Mouse (Mus musculus): ENCODE measurements around the gene Arl3. TPM values are rescaled to one million over a fixed set of nuclear protein-coding genes. Genes with fewer than 3 reads are reported as not detected.
A peak's percentile ranks its signal among the peaks of the same experiment; 100 is the strongest.

Gene Arl3
- polyA plus RNA-seq, 1 experiment from 2014 or later = 39.6 TPM

GRCm38 (mm10) chr19:46550385-46550784 lies 22.6 kb downstream of the Arl3 start:
- 85% methylated on average over 4 of the region's 4 CpGs for WGBS
- Histone ChIP-seq H3K4me2 (replicated peaks; ENCODE audit: low read depth) (no peak overlapping the region), H3K27ac (replicated peaks) (no peak overlapping the region), H3K4me3 (ENCODE audit: low read depth, low read length) (no peak overlapping the region), H3K36me3 (ENCODE audit: control insufficient read depth, insufficient read depth, low read length) (peaks cover 4% of the 10 kb centered on the region), H3K27me3 (ENCODE audit: control insufficient read depth, insufficient read depth, low read length) (no peaks in the 10 kb centered on the region), H3K4me1 (replicated peaks; ENCODE audit: control insufficient read depth, insufficient read depth) (no peaks in the 10 kb centered on the region), H3K9ac (ENCODE audit: low read length) (no peak overlapping the region), H3K9me3 (ENCODE audit: control insufficient read depth, low read length) (no peaks in the 10 kb centered on the region)
- TF ChIP-seq EP300 (optimal IDR thresholded peaks at IDR 0.05) (no peak), CTCF (IDR thresholded peaks at IDR 0.05; ENCODE audit: low read depth) (no peak)
- ATAC-seq (ENCODE audit: low FRiP score, low TSS enrichment) (peak; percentile 89), DNase-seq (ENCODE audit: low spot score) (peak; percentile 45)

- TF ChIP-seq CTCF (IDR thresholded peaks at IDR 0.05; ENCODE audit: low read depth) (no peak), EP300 (optimal IDR thresholded peaks at IDR 0.05) (no peak)
- H3K4me3 ChIP-seq (ENCODE audit: low read depth, low read length) = no peak overlapping the region
- peaks cover 4% of the 10 kb centered on the region for H3K36me3 ChIP-seq (ENCODE audit: control insufficient read depth, insufficient read depth, low read length)
- no peak overlapping the region for H3K4me2 ChIP-seq (replicated peaks; ENCODE audit: low read depth)
- no peaks in the 10 kb centered on the region for H3K9me3 ChIP-seq (ENCODE audit: control insufficient read depth, low read length)
- DNase-seq (ENCODE audit: low spot score) = no peak
- 82% methylated on average over 10 of the region's 10 CpGs for WGBS
- H3K4me1 ChIP-seq (replicated peaks; ENCODE audit: control insufficient read depth, insufficient read depth) = no peaks in the 10 kb centered on the region
- no peak overlapping the region for H3K27ac ChIP-seq (replicated peaks)
- 0 out of 2 replicates have a peak overlapping the region, but pooled peaks have one; percentile 13 for H3K9ac ChIP-seq (ENCODE audit: low read length)
- no peaks in the 10 kb centered on the region for H3K27me3 ChIP-seq (ENCODE audit: control insufficient read depth, insufficient read depth, low read length)
- ATAC-seq (ENCODE audit: low FRiP score, low TSS enrichment) = no peak
Measured at GRCm38 (mm10) chr19:46548110-46548509, 24.9 kb downstream of the Arl3 start.

GRCm38 (mm10) chr19:46547565-46547964 lies 25.4 kb downstream of the Arl3 start:
- no peaks in the 10 kb centered on the region for H3K4me1 ChIP-seq (replicated peaks; ENCODE audit: control insufficient read depth, insufficient read depth)
- H3K27me3 ChIP-seq (ENCODE audit: control insufficient read depth, insufficient read depth, low read length) = no peaks in the 10 kb centered on the region
- H3K4me2 ChIP-seq (replicated peaks; ENCODE audit: low read depth) = no peak overlapping the region
- no peak overlapping the region for H3K4me3 ChIP-seq (ENCODE audit: low read depth, low read length)
- WGBS = 77% methylated on average over 6 of the region's 6 CpGs
- no peaks in the 10 kb centered on the region for H3K9me3 ChIP-seq (ENCODE audit: control insufficient read depth, low read length)
- ATAC-seq (ENCODE audit: low FRiP score, low TSS enrichment) = no peak
- H3K36me3 ChIP-seq (ENCODE audit: control insufficient read depth, insufficient read depth, low read length) = peaks cover 4% of the 10 kb centered on the region
- DNase-seq (ENCODE audit: low spot score) = no peak
- H3K9ac ChIP-seq (ENCODE audit: low read length) = no peak overlapping the region
- 0 out of 2 replicates have a peak overlapping the region, but pooled peaks have one; percentile 13 for H3K27ac ChIP-seq (replicated peaks)
- no peak for TF ChIP-seq CTCF (IDR thresholded peaks at IDR 0.05; ENCODE audit: low read depth)
- TF ChIP-seq EP300 (optimal IDR thresholded peaks at IDR 0.05) = no peak

DNA sequence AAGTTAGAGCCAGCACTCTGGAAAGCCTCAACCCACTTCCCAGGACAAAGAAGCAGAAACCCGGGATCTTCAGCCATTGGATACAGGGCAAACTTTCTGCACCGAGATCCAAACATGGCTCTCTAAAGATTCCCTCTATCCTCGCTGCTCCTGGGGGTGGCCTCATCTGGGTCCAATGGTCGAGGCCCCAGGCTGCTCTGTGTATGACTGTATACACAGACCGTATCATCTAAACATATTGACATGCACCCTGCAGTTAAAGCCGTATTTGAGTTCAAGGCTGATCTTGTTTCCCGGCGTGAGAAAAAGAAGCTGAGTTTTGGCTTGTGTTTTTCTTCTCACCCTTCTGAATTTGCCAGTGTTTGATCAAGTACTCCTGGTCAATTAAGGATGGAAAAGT lies 30.2 kb downstream of the Arl3 start:
- DNase-seq (ENCODE audit: low spot score) = no peak
- no peaks in the 10 kb centered on the region for H3K36me3 ChIP-seq (ENCODE audit: control insufficient read depth, insufficient read depth, low read length)
- no peaks in the 10 kb centered on the region for H3K9me3 ChIP-seq (ENCODE audit: control insufficient read depth, low read length)
- no peaks in the 10 kb centered on the region for H3K4me1 ChIP-seq (replicated peaks; ENCODE audit: control insufficient read depth, insufficient read depth)
- no peaks in the 10 kb centered on the region for H3K27me3 ChIP-seq (ENCODE audit: control insufficient read depth, insufficient read depth, low read length)
- no peak for ATAC-seq (ENCODE audit: low FRiP score, low TSS enrichment)
- 71% methylated on average over 8 of the region's 8 CpGs for WGBS
- H3K9ac ChIP-seq (ENCODE audit: low read length) = no peak overlapping the region
- no peak overlapping the region for H3K4me3 ChIP-seq (ENCODE audit: low read depth, low read length)
- TF ChIP-seq CTCF (IDR thresholded peaks at IDR 0.05; ENCODE audit: low read depth) (no peak), EP300 (optimal IDR thresholded peaks at IDR 0.05) (no peak)
- H3K27ac ChIP-seq (replicated peaks) = no peak overlapping the region
- no peak overlapping the region for H3K4me2 ChIP-seq (replicated peaks; ENCODE audit: low read depth)

DNA sequence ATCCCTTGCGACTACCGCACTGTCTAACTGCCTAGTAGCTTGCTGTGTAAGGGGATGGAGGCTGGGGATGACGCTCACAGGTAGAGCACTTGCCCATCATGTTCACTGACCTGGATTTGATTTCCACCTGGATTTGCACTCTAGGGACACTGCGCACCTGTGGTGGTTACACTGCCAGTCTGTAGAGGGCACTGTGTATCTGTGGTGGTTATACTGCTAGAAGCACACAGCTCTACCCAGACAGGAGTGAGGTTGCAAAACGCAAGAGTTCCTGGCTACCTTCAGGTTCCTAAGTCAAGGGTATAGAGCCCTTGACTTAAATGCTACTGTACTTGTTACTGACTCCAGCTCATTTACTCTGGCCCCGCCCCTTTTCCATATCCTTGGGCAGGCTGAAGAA lies 34.8 kb downstream of the Arl3 start:
- Histone ChIP-seq H3K9me3 (ENCODE audit: control insufficient read depth, low read length) (no peaks in the 10 kb centered on the region), H3K4me3 (ENCODE audit: low read depth, low read length) (no peak overlapping the region), H3K4me1 (replicated peaks; ENCODE audit: control insufficient read depth, insufficient read depth) (no peaks in the 10 kb centered on the region; the same call in 1 of the 2 replicates), H3K36me3 (ENCODE audit: control insufficient read depth, insufficient read depth, low read length) (no peaks in the 10 kb centered on the region), H3K4me2 (replicated peaks; ENCODE audit: low read depth) (no peak overlapping the region), H3K27ac (replicated peaks) (no peak overlapping the region), H3K9ac (ENCODE audit: low read length) (no peak overlapping the region), H3K27me3 (ENCODE audit: control insufficient read depth, insufficient read depth, low read length) (no peaks in the 10 kb centered on the region)
- ATAC-seq (ENCODE audit: low FRiP score, low TSS enrichment) (peak; percentile 82), DNase-seq (ENCODE audit: low spot score) (no peak)
- 80% methylated on average over 6 of the region's 6 CpGs for WGBS
- TF ChIP-seq EP300 (optimal IDR thresholded peaks at IDR 0.05) (no peak), CTCF (IDR thresholded peaks at IDR 0.05; ENCODE audit: low read depth) (peak; percentile 72)

DNA sequence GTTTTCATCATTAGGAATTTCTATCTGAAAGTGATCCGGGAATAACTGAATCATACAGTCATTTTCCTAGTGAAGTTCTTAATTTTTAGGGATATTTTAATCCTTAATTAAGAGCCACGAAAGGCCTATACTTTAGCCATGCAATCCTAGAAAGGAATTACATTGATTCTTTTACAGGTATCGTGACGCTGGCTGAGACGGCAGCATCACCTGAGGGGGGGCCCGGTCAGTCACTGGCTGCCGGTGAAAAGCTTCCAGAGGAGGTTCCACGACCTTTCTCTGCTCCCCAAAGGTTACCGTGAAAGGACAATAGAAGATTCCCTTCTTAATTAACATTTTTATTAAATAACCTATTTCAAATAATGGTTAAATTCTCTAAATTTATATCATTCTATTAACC lies 35.6 kb downstream of the Arl3 start:
- H3K9me3 ChIP-seq (ENCODE audit: control insufficient read depth, low read length) = no peaks in the 10 kb centered on the region
- no peak for TF ChIP-seq CTCF (IDR thresholded peaks at IDR 0.05; ENCODE audit: low read depth)
- no peak for TF ChIP-seq EP300 (optimal IDR thresholded peaks at IDR 0.05)
- no peak overlapping the region for H3K27ac ChIP-seq (replicated peaks)
- no peaks in the 10 kb centered on the region for H3K27me3 ChIP-seq (ENCODE audit: control insufficient read depth, insufficient read depth, low read length)
- no peak for DNase-seq (ENCODE audit: low spot score)
- H3K4me1 ChIP-seq (replicated peaks; ENCODE audit: control insufficient read depth, insufficient read depth) = peaks cover under 1% of the 10 kb centered on the region
- 88% methylated on average over 9 of the region's 9 CpGs for WGBS
- ATAC-seq (ENCODE audit: low FRiP score, low TSS enrichment) = no peak
- H3K36me3 ChIP-seq (ENCODE audit: control insufficient read depth, insufficient read depth, low read length) = no peaks in the 10 kb centered on the region
- H3K9ac ChIP-seq (ENCODE audit: low read length) = no peak overlapping the region
- no peak overlapping the region for H3K4me2 ChIP-seq (replicated peaks; ENCODE audit: low read depth)
- no peak overlapping the region for H3K4me3 ChIP-seq (ENCODE audit: low read depth, low read length)

Data from stomach, postnatal 0 days (tissue).